Mouse (Mus musculus): Measurements from ENCODE around the gene Myo7a. TPM values are rescaled to one million over a fixed set of nuclear protein-coding genes. Genes with fewer than 3 reads are reported as not detected.

Myo7a gene
- 7.7 and 10.7 TPM in 2 replicates for polyA plus RNA-seq (2014; fragmentation: Nextera tagmentation; extraction: Ambion mirVana)

GRCm38 (mm10) chr7:98119179-98119960 lies at the start of gene Myo7a:
Gene Myo7a, minus strand, starts transcription at chr7:98119524.
- WGBS = 27% methylated on average over 9 of the region's 9 CpGs
- no peaks in the 10 kb centered on the region for H3K27me3 ChIP-seq (replicated peaks; ENCODE audit: control insufficient read depth, insufficient read depth, low read length)
- H3K9me3 ChIP-seq (replicated peaks; ENCODE audit: control insufficient read depth, low read length) = no peaks in the 10 kb centered on the region
- H3K4me1 ChIP-seq (ENCODE audit: control insufficient read depth, insufficient read depth, low read length) = no peaks in the 10 kb centered on the region
- ATAC-seq (peak; percentile 18; the same call in 1 of the 2 replicates), DNase-seq (ENCODE audit: low spot score) (no peak)
- peak within 1 kb of the TSS; percentile 47 for H3K4me2 ChIP-seq (ENCODE audit: low read length)
- no peak within 1 kb of the TSS for H3K4me3 ChIP-seq (ENCODE audit: low read depth, low read length)
- 0 out of 2 replicates have a peak within 1 kb of the TSS, but pooled peaks have one; percentile 21 for H3K9ac ChIP-seq (ENCODE audit: low read length)
- H3K36me3 ChIP-seq (ENCODE audit: control insufficient read depth, insufficient read depth, low read length) = no peaks in the 10 kb centered on the region
- no peak within 1 kb of the TSS for H3K27ac ChIP-seq (ENCODE audit: low read depth, low read length)

- no peak overlapping the region for H3K27ac ChIP-seq (ENCODE audit: low read depth, low read length)
- ATAC-seq = peak; percentile 55; the same call in 1 of the 2 replicates
- no peaks in the 10 kb centered on the region for H3K27me3 ChIP-seq (replicated peaks; ENCODE audit: control insufficient read depth, insufficient read depth, low read length)
- no peak overlapping the region for H3K4me2 ChIP-seq (ENCODE audit: low read length)
- no peaks in the 10 kb centered on the region for H3K9me3 ChIP-seq (replicated peaks; ENCODE audit: control insufficient read depth, low read length)
- DNase-seq (ENCODE audit: low spot score) = no peak
- H3K4me1 ChIP-seq (ENCODE audit: control insufficient read depth, insufficient read depth, low read length) = peaks cover 8% of the 10 kb centered on the region
- WGBS = 58% methylated on average over 10 of the region's 10 CpGs
- no peaks in the 10 kb centered on the region for H3K36me3 ChIP-seq (ENCODE audit: control insufficient read depth, insufficient read depth, low read length)
- H3K9ac ChIP-seq (ENCODE audit: low read length) = 0 out of 2 replicates have a peak overlapping the region, but pooled peaks have one; percentile 8
- H3K4me3 ChIP-seq (ENCODE audit: low read depth, low read length) = no peak overlapping the region
Measured at GRCm38 (mm10) chr7:98164999-98165528, 45.7 kb upstream of the Myo7a start.

GRCm38 (mm10) chr7:98164382-98164998 lies 45.2 kb upstream of the Myo7a start:
- no peak for DNase-seq (ENCODE audit: low spot score)
- Histone ChIP-seq H3K4me2 (ENCODE audit: low read length) (no peak overlapping the region), H3K9ac (ENCODE audit: low read length) (no peak overlapping the region), H3K27ac (ENCODE audit: low read depth, low read length) (no peak overlapping the region), H3K27me3 (replicated peaks; ENCODE audit: control insufficient read depth, insufficient read depth, low read length) (no peaks in the 10 kb centered on the region), H3K4me3 (ENCODE audit: low read depth, low read length) (no peak overlapping the region), H3K36me3 (ENCODE audit: control insufficient read depth, insufficient read depth, low read length) (no peaks in the 10 kb centered on the region), H3K4me1 (ENCODE audit: control insufficient read depth, insufficient read depth, low read length) (peaks cover 8% of the 10 kb centered on the region), H3K9me3 (replicated peaks; ENCODE audit: control insufficient read depth, low read length) (no peaks in the 10 kb centered on the region)
- peak; percentile 8; the same call in 1 of the 2 replicates for ATAC-seq
- 81% methylated on average over 9 of the region's 9 CpGs for WGBS

GRCm38 (mm10) chr7:98163700-98164099 lies 44.4 kb upstream of the Myo7a start:
- ATAC-seq (no peak), DNase-seq (ENCODE audit: low spot score) (no peak)
- no peaks in the 10 kb centered on the region for H3K27me3 ChIP-seq (replicated peaks; ENCODE audit: control insufficient read depth, insufficient read depth, low read length)
- peaks cover 8% of the 10 kb centered on the region for H3K4me1 ChIP-seq (ENCODE audit: control insufficient read depth, insufficient read depth, low read length)
- no peak overlapping the region for H3K4me2 ChIP-seq (ENCODE audit: low read length)
- no peak overlapping the region for H3K9ac ChIP-seq (ENCODE audit: low read length)
- 42% methylated on average over 3 of the region's 3 CpGs for WGBS
- H3K27ac ChIP-seq (ENCODE audit: low read depth, low read length) = no peak overlapping the region
- no peaks in the 10 kb centered on the region for H3K9me3 ChIP-seq (replicated peaks; ENCODE audit: control insufficient read depth, low read length)
- H3K36me3 ChIP-seq (ENCODE audit: control insufficient read depth, insufficient read depth, low read length) = no peaks in the 10 kb centered on the region
- H3K4me3 ChIP-seq (ENCODE audit: low read depth, low read length) = no peak overlapping the region

GRCm38 (mm10) chr7:98162239-98162638 lies 42.9 kb upstream of the Myo7a start:
- no peak for DNase-seq (ENCODE audit: low spot score)
- no peak overlapping the region for H3K9ac ChIP-seq (ENCODE audit: low read length)
- no peak overlapping the region for H3K4me2 ChIP-seq (ENCODE audit: low read length)
- WGBS = 94% methylated on average over 6 of the region's 6 CpGs
- no peaks in the 10 kb centered on the region for H3K9me3 ChIP-seq (replicated peaks; ENCODE audit: control insufficient read depth, low read length)
- peaks cover 8% of the 10 kb centered on the region for H3K4me1 ChIP-seq (ENCODE audit: control insufficient read depth, insufficient read depth, low read length)
- no peak overlapping the region for H3K27ac ChIP-seq (ENCODE audit: low read depth, low read length)
- H3K4me3 ChIP-seq (ENCODE audit: low read depth, low read length) = no peak overlapping the region
- H3K27me3 ChIP-seq (replicated peaks; ENCODE audit: control insufficient read depth, insufficient read depth, low read length) = no peaks in the 10 kb centered on the region
- no peaks in the 10 kb centered on the region for H3K36me3 ChIP-seq (ENCODE audit: control insufficient read depth, insufficient read depth, low read length)
- no peak for ATAC-seq

GRCm38 (mm10) chr7:98160041-98160740 lies 40.9 kb upstream of the Myo7a start:
- Histone ChIP-seq H3K27ac (ENCODE audit: low read depth, low read length) (no peak overlapping the region), H3K9me3 (replicated peaks; ENCODE audit: control insufficient read depth, low read length) (no peaks in the 10 kb centered on the region), H3K27me3 (replicated peaks; ENCODE audit: control insufficient read depth, insufficient read depth, low read length) (no peaks in the 10 kb centered on the region), H3K36me3 (ENCODE audit: control insufficient read depth, insufficient read depth, low read length) (no peaks in the 10 kb centered on the region), H3K4me2 (ENCODE audit: low read length) (no peak overlapping the region), H3K4me1 (ENCODE audit: control insufficient read depth, insufficient read depth, low read length) (peaks cover 7% of the 10 kb centered on the region), H3K9ac (ENCODE audit: low read length) (no peak overlapping the region), H3K4me3 (ENCODE audit: low read depth, low read length) (no peak overlapping the region)
- DNase-seq (ENCODE audit: low spot score) = no peak
- ATAC-seq = no peak
- 58% methylated on average over 8 of the region's 8 CpGs for WGBS

- Histone ChIP-seq H3K27me3 (replicated peaks; ENCODE audit: control insufficient read depth, insufficient read depth, low read length) (no peaks in the 10 kb centered on the region), H3K4me2 (ENCODE audit: low read length) (no peak overlapping the region), H3K4me1 (ENCODE audit: control insufficient read depth, insufficient read depth, low read length) (0 out of 2 replicates have a peak, but pooled peaks cover 2% of the 10 kb centered on the region), H3K9me3 (replicated peaks; ENCODE audit: control insufficient read depth, low read length) (no peaks in the 10 kb centered on the region), H3K36me3 (ENCODE audit: control insufficient read depth, insufficient read depth, low read length) (no peaks in the 10 kb centered on the region), H3K9ac (ENCODE audit: low read length) (no peak overlapping the region), H3K4me3 (ENCODE audit: low read depth, low read length) (no peak overlapping the region), H3K27ac (ENCODE audit: low read depth, low read length) (no peak overlapping the region)
- WGBS = 65% methylated on average over 8 of the region's 8 CpGs
- DNase-seq (ENCODE audit: low spot score) (no peak), ATAC-seq (no peak)
Measured at GRCm38 (mm10) chr7:98158481-98158880, 39.2 kb upstream of the Myo7a start.

GRCm38 (mm10) chr7:98157636-98158332 lies 38.5 kb upstream of the Myo7a start:
- no peak overlapping the region for H3K4me2 ChIP-seq (ENCODE audit: low read length)
- H3K27me3 ChIP-seq (replicated peaks; ENCODE audit: control insufficient read depth, insufficient read depth, low read length) = no peaks in the 10 kb centered on the region
- DNase-seq (ENCODE audit: low spot score) (no peak), ATAC-seq (no peak)
- 0 out of 2 replicates have a peak, but pooled peaks cover 2% of the 10 kb centered on the region for H3K4me1 ChIP-seq (ENCODE audit: control insufficient read depth, insufficient read depth, low read length)
- 56% methylated on average over 5 of the region's 5 CpGs for WGBS
- no peaks in the 10 kb centered on the region for H3K9me3 ChIP-seq (replicated peaks; ENCODE audit: control insufficient read depth, low read length)
- no peak overlapping the region for H3K9ac ChIP-seq (ENCODE audit: low read length)
- no peaks in the 10 kb centered on the region for H3K36me3 ChIP-seq (ENCODE audit: control insufficient read depth, insufficient read depth, low read length)
- no peak overlapping the region for H3K4me3 ChIP-seq (ENCODE audit: low read depth, low read length)
- no peak overlapping the region for H3K27ac ChIP-seq (ENCODE audit: low read depth, low read length)
